13 mouse cellular contexts compared by ENCODE assay signal in genomic region chr1:38390886-38391249, GRCm38 (mm10).
DNase-seq lines count a peak whose midpoint lies in the region; ATAC-seq and TF ChIP-seq lines count a peak whose summit lies in the region.
"Had no signal": no experiment of that assay in that cellular context is flagged by ENCODE, and none has a peak within 500 bp of the region (broad histone marks: within the 10 kb centered on the region; RNA-seq: fewer than 3 reads in every experiment).

No protein-coding gene starts in this region.

- no peaks in the 10 kb centered on the region for H3K36me3 ChIP-seq in heart, adult 2 months (ENCODE audit: control insufficient read depth, insufficient read depth, low read length)
- H3K36me3 ChIP-seq in lung, postnatal 0 days (ENCODE audit: insufficient read depth, low read length) = no peaks in the 10 kb centered on the region
- H3K36me3 ChIP-seq: intestine, embryonic 15.5 days; lung, embryonic 15.5 days had no signal

- no peaks in the 10 kb centered on the region for H3K79me2 ChIP-seq in heart, adult 2 months (replicated peaks; ENCODE audit: control insufficient read depth, insufficient read depth, low read length)

- no peak for DNase-seq in heart, adult 2 months
- DNase-seq in heart, adult 8-10 months (ENCODE audit: low spot score) = no peak
- peak; percentile 23 for DNase-seq in lung, postnatal 0 days (ENCODE audit: low spot score)
- DNase-seq in lung, postnatal 25 days (ENCODE audit: low spot score) = no peak
- DNase-seq in brain, embryonic 14.5 days (ENCODE audit: low read depth) = peak; percentile 80
- no peak for DNase-seq in gastrocnemius, adult 18-20 months (ENCODE audit: low spot score)
- no peak for DNase-seq in left cerebral cortex, adult 9 months (ENCODE audit: low spot score in 2 of 2)
- DNase-seq: cerebellum, adult 18-20 months; right cerebral cortex, postnatal 4 days; thymus, adult 18-20 months had no signal

- WGBS in heart, adult 2 months = 60% methylated on average over 7 of the region's 7 CpGs
- 62% methylated on average over 7 of the region's 7 CpGs for WGBS in lung, postnatal 0 days
- WGBS in olfactory bulb, adult 2 months = 51% methylated on average over 7 of the region's 7 CpGs

- H3K4me1 ChIP-seq in heart, adult 2 months (ENCODE audit: control insufficient read depth, insufficient read depth, low read length) = peaks cover 2% of the 10 kb centered on the region; the same call in 1 of the 2 replicates
- H3K4me1 ChIP-seq in lung, postnatal 0 days (ENCODE audit: insufficient read depth, low read depth, low read length) = no peaks in the 10 kb centered on the region; the same call in 1 of the 2 replicates
- peaks cover 19% of the 10 kb centered on the region for H3K4me1 ChIP-seq in olfactory bulb, adult 2 months (ENCODE audit: control insufficient read depth, insufficient read depth, low read length)

- no peak overlapping the region for H3K4me3 ChIP-seq in heart, adult 2 months
- H3K4me3 ChIP-seq in lung, postnatal 0 days (ENCODE audit: low read depth, low read length) = no peak overlapping the region
- H3K4me3 ChIP-seq in olfactory bulb, adult 2 months (ENCODE audit: insufficient read depth, low read depth, low read length) = no peak overlapping the region
- H3K4me3 ChIP-seq: intestine, embryonic 15.5 days; lung, embryonic 15.5 days had no signal

- no peaks in the 10 kb centered on the region for H3K9me3 ChIP-seq in lung, postnatal 0 days (ENCODE audit: low read length)
- H3K9me3 ChIP-seq: intestine, embryonic 15.5 days; lung, embryonic 15.5 days had no signal

- TF ChIP-seq CTCF in heart, adult 2 months (IDR thresholded peaks at IDR 0.05) = peak; percentile 24
- peak; percentile 53 for TF ChIP-seq CTCF in lung, postnatal 0 days (IDR thresholded peaks at IDR 0.05)
- peak; percentile 44; the same call in 1 of the 2 replicates for TF ChIP-seq CTCF in brain, embryonic 14.5 days (IDR thresholded peaks at IDR 0.05; ENCODE audit: borderline replicate concordance, extremely low read depth, insufficient read depth, insufficient read length)
- TF ChIP-seq CTCF in olfactory bulb, adult 2 months (IDR thresholded peaks at IDR 0.05; ENCODE audit: insufficient read depth, low read depth, low read length) = no peak

- intact Hi-C loops in heart, adult 2 months (cut with DNase I) = loop anchor here (5.0 kb wide), 1 partner anchor 396 kb away; no protein-coding TSS in a partner anchor

- no peak for TF ChIP-seq EP300 in heart, adult 2 months (IDR thresholded peaks at IDR 0.05; ENCODE audit: insufficient read depth, low read depth, low read length)
- TF ChIP-seq EP300 in lung, postnatal 0 days (IDR thresholded peaks at IDR 0.05) = no peak

- no peak overlapping the region for H3K27ac ChIP-seq in heart, adult 2 months
- no peak overlapping the region for H3K27ac ChIP-seq in lung, postnatal 0 days (ENCODE audit: low read length)
- H3K27ac ChIP-seq in olfactory bulb, adult 2 months (ENCODE audit: insufficient read depth, low read depth, low read length) = peak overlapping the region; percentile 38
- H3K27ac ChIP-seq: intestine, embryonic 15.5 days; lung, embryonic 15.5 days had no signal

- H3K27me3 ChIP-seq in heart, adult 2 months (ENCODE audit: control insufficient read depth, insufficient read depth, low read length) = no peaks in the 10 kb centered on the region
- H3K27me3 ChIP-seq in lung, postnatal 0 days (replicated peaks; ENCODE audit: insufficient read depth, low read length) = no peaks in the 10 kb centered on the region
- H3K27me3 ChIP-seq: intestine, embryonic 15.5 days; lung, embryonic 15.5 days had no signal

- H3K9ac ChIP-seq in heart, adult 2 months (ENCODE audit: low read depth, low read length) = no peak overlapping the region
- no peak overlapping the region for H3K9ac ChIP-seq in lung, postnatal 0 days (replicated peaks; ENCODE audit: low read depth)
- H3K9ac ChIP-seq: intestine, embryonic 15.5 days; lung, embryonic 15.5 days had no signal

- no peak for ATAC-seq in lung, postnatal 0 days
- ATAC-seq: intestine, embryonic 15.5 days had no signal

- no peak for TF ChIP-seq POLR2A in heart, adult 2 months (IDR thresholded peaks at IDR 0.05; ENCODE audit: insufficient read depth, low read depth, low read length)
- no peak for TF ChIP-seq POLR2A in brain, embryonic 14.5 days (IDR thresholded peaks at IDR 0.05; ENCODE audit: borderline replicate concordance, extremely low read depth, insufficient read depth, insufficient read length, poor library complexity, severe bottlenecking)
- TF ChIP-seq POLR2A in olfactory bulb, adult 2 months (IDR thresholded peaks at IDR 0.05; ENCODE audit: insufficient read depth, low read depth, low read length) = no peak

- no peak overlapping the region for H3K4me2 ChIP-seq in lung, postnatal 0 days (replicated peaks; ENCODE audit: low read depth, low read length)
- H3K4me2 ChIP-seq: intestine, embryonic 15.5 days; lung, embryonic 15.5 days had no signal

Comparison
In these comparisons a context has a peak if more than half of its experiments do, and no peak if none do; other contexts are left out.
1. DNase-seq: peak in lung, postnatal 0 days (single experiment) and brain, embryonic 14.5 days (single experiment); none in heart, adult 2 months (0 of 2), heart, adult 8-10 months (single experiment), lung, postnatal 25 days (single experiment), gastrocnemius, adult 18-20 months (single experiment) and left cerebral cortex, adult 9 months (0 of 2).